Mouse (Mus musculus): ENCODE measurements around the gene Ces1e.

DNA sequence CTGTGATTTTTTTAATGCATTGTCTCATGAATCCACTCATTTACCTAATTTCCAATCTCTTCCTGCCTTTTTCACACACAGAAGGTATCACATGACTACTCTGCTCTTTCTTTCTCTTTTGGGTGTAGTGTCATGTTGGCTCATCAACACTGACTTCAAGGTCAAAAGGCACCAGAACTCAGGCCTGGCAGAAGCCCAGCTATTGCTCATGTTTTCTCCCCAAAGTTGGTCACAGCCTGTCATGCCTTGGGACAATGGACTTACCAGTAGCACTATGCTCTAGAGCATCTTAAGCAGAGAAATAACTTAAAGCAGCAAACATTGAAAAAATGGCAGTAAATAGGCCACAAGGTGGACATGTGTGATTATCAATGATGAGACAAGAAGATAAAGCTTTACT, 18.3 kb downstream of the Ces1e start:
- TF ChIP-seq CTCF (IDR thresholded peaks at IDR 0.05; ENCODE audit: borderline replicate concordance, extremely low read depth, insufficient read depth, insufficient read length) (no peak), POLR2A (IDR thresholded peaks at IDR 0.05; ENCODE audit: borderline replicate concordance, extremely low read depth, insufficient read depth, insufficient read length, poor library complexity, severe bottlenecking) (no peak)
